Comparison of ENCODE assay signal across 25 mouse cellular contexts in genomic region chr5:150819520-150819919, GRCm38 (mm10).
"Had no signal": no experiment of that assay in that cellular context is flagged by ENCODE, and none has a peak within 500 bp of the region (broad histone marks: within the 10 kb centered on the region; RNA-seq: fewer than 3 reads in every experiment).

No protein-coding gene starts in this region.

- DNase-seq: gastrocnemius, adult 2 months; gastrocnemius, postnatal 10 days; gastrocnemius, postnatal 25 days; heart, adult 2 months; heart, postnatal 4 days; kidney, adult 18-20 months; kidney, adult 8-10 months; kidney, postnatal 25 days; kidney, postnatal 4 days; left cerebral cortex, postnatal 4 days had no signal

- ATAC-seq: hindbrain, embryonic 16.5 days; inflammation-experienced regulatory T-cells, adult 6 months; intestine, embryonic 15.5 days; intestine, postnatal 0 days; liver, embryonic 12.5 days had no signal

- H3K4me3 ChIP-seq: gastrocnemius, adult 2 months; heart, adult 2 months; heart, embryonic 13.5 days; heart, embryonic 15.5 days; hindbrain, embryonic 10.5 days; hindbrain, embryonic 12.5 days; intestine, embryonic 15.5 days; layer of hippocampus, adult 2 months; left cerebral cortex, adult 2 months; limb, embryonic 13.5 days; limb, embryonic 15.5 days; liver, embryonic 12.5 days had no signal

- H3K36me3 ChIP-seq: heart, embryonic 15.5 days; hindbrain, embryonic 10.5 days; intestine, embryonic 15.5 days; limb, embryonic 13.5 days; limb, embryonic 15.5 days; liver, embryonic 12.5 days had no signal

- H3K27ac ChIP-seq: gastrocnemius, adult 2 months; heart, adult 2 months; heart, embryonic 13.5 days; heart, embryonic 15.5 days; hindbrain, embryonic 10.5 days; hindbrain, embryonic 12.5 days; hindbrain, embryonic 14.5 days; intestine, embryonic 15.5 days; layer of hippocampus, adult 2 months; left cerebral cortex, adult 2 months; limb, embryonic 13.5 days; limb, embryonic 15.5 days; liver, embryonic 12.5 days had no signal

- H3K4me2 ChIP-seq: heart, embryonic 11.5 days; heart, embryonic 13.5 days; heart, embryonic 15.5 days; hindbrain, embryonic 12.5 days; hindbrain, embryonic 14.5 days; intestine, embryonic 15.5 days; limb, embryonic 13.5 days; limb, embryonic 15.5 days; liver, embryonic 12.5 days had no signal

- H3K27me3 ChIP-seq: heart, embryonic 13.5 days; heart, embryonic 15.5 days; hindbrain, embryonic 12.5 days; intestine, embryonic 15.5 days; limb, embryonic 13.5 days; limb, embryonic 15.5 days; liver, embryonic 12.5 days had no signal

- H3K9me3 ChIP-seq: heart, embryonic 13.5 days; heart, embryonic 15.5 days; hindbrain, embryonic 10.5 days; hindbrain, embryonic 12.5 days; intestine, embryonic 15.5 days; limb, embryonic 15.5 days; liver, embryonic 12.5 days had no signal

- H3K9ac ChIP-seq: heart, embryonic 13.5 days; heart, embryonic 15.5 days; hindbrain, embryonic 12.5 days; hindbrain, embryonic 14.5 days; intestine, embryonic 15.5 days; limb, embryonic 13.5 days; limb, embryonic 15.5 days; liver, embryonic 12.5 days had no signal

- H3K4me1 ChIP-seq: heart, embryonic 13.5 days; heart, embryonic 15.5 days; hindbrain, embryonic 10.5 days; hindbrain, embryonic 12.5 days; intestine, embryonic 15.5 days; limb, embryonic 13.5 days; limb, embryonic 15.5 days; liver, embryonic 12.5 days had no signal
